Mouse (Mus musculus): ENCODE results near the gene Agpat3. TPM values are rescaled to one million over a fixed set of nuclear protein-coding genes. Genes with fewer than 3 reads are reported as not detected.

The Agpat3 gene
- polyA plus RNA-seq, 1 experiment from 2014 or later, result 277 TPM

DNA sequence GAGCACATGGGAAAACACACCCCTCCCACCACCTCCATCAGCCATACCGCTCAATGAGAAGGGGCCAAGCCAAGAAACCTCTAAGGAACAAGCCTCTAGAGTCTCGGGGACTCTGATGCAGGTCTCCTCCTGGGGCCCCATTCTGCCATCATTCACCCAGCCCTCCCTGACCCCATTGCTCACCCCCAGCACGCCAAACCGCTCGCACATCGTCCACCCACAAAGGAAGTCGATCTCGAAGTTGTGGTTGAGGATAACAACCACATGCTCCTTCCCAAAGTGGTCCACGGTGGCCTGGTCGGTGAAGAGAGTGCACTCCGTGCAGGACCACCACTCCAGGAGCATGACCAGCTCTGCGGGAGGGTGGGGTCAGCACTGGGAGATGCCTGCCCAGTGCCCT is 67.5 kb downstream of the Agpat3 start:
- Histone ChIP-seq H3K4me1 (replicated peaks; ENCODE audit: control insufficient read depth, insufficient read depth, low read length) (no peaks in the 10 kb centered on the region), H3K4me3 (ENCODE audit: low read depth, low read length) (no peak overlapping the region), H3K4me2 (replicated peaks; ENCODE audit: low read depth) (no peak overlapping the region), H3K27me3 (replicated peaks; ENCODE audit: control insufficient read depth, insufficient read depth, low read length) (no peaks in the 10 kb centered on the region), H3K27ac (ENCODE audit: low read depth, low read length) (no peak overlapping the region), H3K9me3 (ENCODE audit: control insufficient read depth) (no peaks in the 10 kb centered on the region), H3K9ac (ENCODE audit: low read depth, low read length) (no peak overlapping the region), H3K36me3 (ENCODE audit: control insufficient read depth, insufficient read depth) (peaks cover 82% of the 10 kb centered on the region)
- WGBS, result 93% methylated on average over 12 of the region's 12 CpGs
- ATAC-seq, result no peak
- TF ChIP-seq CTCF (IDR thresholded peaks at IDR 0.05; ENCODE audit: low read depth), result no peak

DNA sequence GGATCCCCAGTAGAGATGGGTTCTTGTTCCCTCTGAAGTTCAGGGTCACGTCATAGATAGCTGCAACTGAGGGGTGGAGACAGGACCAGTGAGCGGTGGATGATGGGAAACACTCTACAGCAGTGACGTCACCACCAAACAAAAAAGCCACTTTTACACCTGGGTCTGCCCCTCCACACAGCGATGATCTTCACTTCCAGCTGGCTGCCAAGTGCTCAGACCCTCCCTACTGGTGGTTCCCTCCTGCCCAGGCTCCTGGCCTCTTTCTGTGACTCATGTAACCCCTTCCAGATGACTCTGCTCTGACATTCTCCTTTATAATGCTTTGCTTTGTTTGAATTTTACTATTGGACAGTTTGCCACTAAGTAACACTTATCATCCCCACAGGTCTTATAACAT is 69.9 kb downstream of the Agpat3 start:
- Histone ChIP-seq H3K27ac (ENCODE audit: low read depth, low read length) (no peak overlapping the region), H3K4me3 (ENCODE audit: low read depth, low read length) (no peak overlapping the region), H3K4me1 (replicated peaks; ENCODE audit: control insufficient read depth, insufficient read depth, low read length) (no peaks in the 10 kb centered on the region), H3K36me3 (ENCODE audit: control insufficient read depth, insufficient read depth) (peaks cover 97% of the 10 kb centered on the region), H3K4me2 (replicated peaks; ENCODE audit: low read depth) (no peak overlapping the region), H3K9me3 (ENCODE audit: control insufficient read depth) (no peaks in the 10 kb centered on the region), H3K9ac (ENCODE audit: low read depth, low read length) (no peak overlapping the region), H3K27me3 (replicated peaks; ENCODE audit: control insufficient read depth, insufficient read depth, low read length) (no peaks in the 10 kb centered on the region)
- no peak for ATAC-seq
- no peak for TF ChIP-seq CTCF (IDR thresholded peaks at IDR 0.05; ENCODE audit: low read depth)
- WGBS, result 96% methylated on average over 4 of the region's 4 CpGs

DNA sequence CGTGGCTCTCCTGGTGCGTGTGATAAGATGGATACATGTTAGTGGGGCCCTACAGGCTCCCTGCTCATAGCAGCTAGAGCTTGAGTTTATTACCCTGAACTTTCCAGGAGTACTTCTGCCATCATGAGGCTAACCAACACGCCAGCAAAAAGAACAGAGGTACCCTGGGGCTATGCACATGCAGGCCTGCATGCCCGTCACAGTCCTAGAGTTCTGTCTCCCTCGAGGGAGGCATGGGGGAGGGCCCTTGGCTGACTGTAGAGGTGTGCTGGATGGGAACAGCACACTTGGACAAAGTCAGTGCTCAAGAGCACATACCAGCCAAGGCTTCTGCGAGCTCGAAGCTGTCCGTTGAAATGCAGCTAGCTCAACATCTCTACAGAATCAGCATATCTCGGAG is 71.8 kb downstream of the Agpat3 start:
- Histone ChIP-seq H3K9me3 (ENCODE audit: control insufficient read depth) (no peaks in the 10 kb centered on the region), H3K36me3 (ENCODE audit: control insufficient read depth, insufficient read depth) (peaks cover 96% of the 10 kb centered on the region), H3K4me1 (replicated peaks; ENCODE audit: control insufficient read depth, insufficient read depth, low read length) (no peaks in the 10 kb centered on the region), H3K4me3 (ENCODE audit: low read depth, low read length) (no peak overlapping the region), H3K9ac (ENCODE audit: low read depth, low read length) (no peak overlapping the region), H3K27ac (ENCODE audit: low read depth, low read length) (no peak overlapping the region), H3K4me2 (replicated peaks; ENCODE audit: low read depth) (no peak overlapping the region), H3K27me3 (replicated peaks; ENCODE audit: control insufficient read depth, insufficient read depth, low read length) (no peaks in the 10 kb centered on the region)
- TF ChIP-seq CTCF (IDR thresholded peaks at IDR 0.05; ENCODE audit: low read depth), result no peak
- 89% methylated on average over 9 of the region's 9 CpGs for WGBS
- ATAC-seq, result no peak

DNA sequence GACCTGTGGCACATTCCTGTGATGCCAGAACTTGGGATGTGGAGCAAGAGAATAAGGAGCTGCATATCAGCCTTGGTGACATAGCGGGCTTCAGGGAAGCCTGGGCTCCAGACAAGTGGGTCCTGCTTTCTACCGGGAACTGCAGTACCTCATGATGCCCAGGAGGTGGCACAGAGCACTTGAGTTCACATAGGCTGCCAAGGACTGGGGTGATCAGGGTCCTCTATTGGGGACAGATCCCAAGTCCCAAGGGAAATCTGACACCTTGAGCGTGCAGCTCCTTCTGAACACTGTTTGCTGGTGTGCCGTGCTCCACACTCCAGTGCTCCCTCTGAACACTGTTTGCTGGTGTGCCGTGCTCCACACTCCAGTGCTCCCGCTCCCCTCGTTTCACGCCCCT is 73.1 kb downstream of the Agpat3 start:
- Histone ChIP-seq H3K4me2 (replicated peaks; ENCODE audit: low read depth) (no peak overlapping the region), H3K36me3 (ENCODE audit: control insufficient read depth, insufficient read depth) (peaks cover 96% of the 10 kb centered on the region), H3K9me3 (ENCODE audit: control insufficient read depth) (no peaks in the 10 kb centered on the region), H3K27ac (ENCODE audit: low read depth, low read length) (no peak overlapping the region), H3K4me1 (replicated peaks; ENCODE audit: control insufficient read depth, insufficient read depth, low read length) (no peaks in the 10 kb centered on the region), H3K4me3 (ENCODE audit: low read depth, low read length) (no peak overlapping the region), H3K27me3 (replicated peaks; ENCODE audit: control insufficient read depth, insufficient read depth, low read length) (no peaks in the 10 kb centered on the region), H3K9ac (ENCODE audit: low read depth, low read length) (no peak overlapping the region)
- ATAC-seq, result no peak
- peak; percentile 91 for TF ChIP-seq CTCF (IDR thresholded peaks at IDR 0.05; ENCODE audit: low read depth)
- WGBS, result 54% methylated on average over 8 of the region's 8 CpGs

DNA sequence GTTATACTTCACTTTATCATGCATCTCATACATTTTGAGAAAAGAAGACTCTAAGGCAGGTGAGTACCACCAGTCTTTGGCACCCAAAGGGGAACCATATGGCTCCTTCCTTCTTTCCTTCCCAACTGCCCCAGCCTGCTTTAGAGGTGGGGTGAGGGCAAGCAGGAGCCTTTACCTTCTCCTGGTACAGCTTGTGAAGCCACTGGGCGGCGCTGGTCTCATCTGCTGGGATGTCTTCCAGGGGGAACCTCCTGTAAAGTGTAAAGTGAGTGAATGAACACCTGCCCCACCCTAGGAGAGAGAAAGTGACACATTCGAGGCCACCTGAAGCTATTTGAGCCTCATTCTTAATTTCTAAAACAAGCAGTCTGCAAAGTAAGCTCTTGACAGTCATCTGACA is 74.5 kb downstream of the Agpat3 start:
- no peak for ATAC-seq

DNA sequence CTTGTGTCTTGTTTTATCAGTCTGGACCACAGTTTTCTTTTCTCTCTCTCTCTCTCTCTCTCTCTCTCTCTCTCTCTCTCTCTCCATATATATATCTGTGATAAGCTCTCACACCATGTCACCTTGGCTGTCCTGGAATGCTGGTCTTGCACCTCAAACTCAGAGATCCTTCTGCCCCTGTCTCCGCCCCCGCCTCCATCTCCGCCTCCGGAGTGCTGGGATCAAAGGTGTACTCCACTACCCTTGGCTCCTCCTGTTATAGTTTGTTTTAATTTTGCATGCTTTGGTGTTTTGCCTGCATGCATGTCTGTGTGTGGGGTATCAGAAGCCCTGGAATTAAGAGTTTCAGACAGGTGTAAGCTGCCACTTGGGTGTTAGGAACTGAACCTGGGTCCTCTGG is 76.0 kb downstream of the Agpat3 start:
- peaks cover 96% of the 10 kb centered on the region for H3K36me3 ChIP-seq (ENCODE audit: control insufficient read depth, insufficient read depth)
- no peak for TF ChIP-seq CTCF (IDR thresholded peaks at IDR 0.05; ENCODE audit: low read depth)
- H3K9me3 ChIP-seq (ENCODE audit: control insufficient read depth), result no peaks in the 10 kb centered on the region
- H3K4me1 ChIP-seq (replicated peaks; ENCODE audit: control insufficient read depth, insufficient read depth, low read length), result no peaks in the 10 kb centered on the region
- no peak for ATAC-seq
- no peak overlapping the region for H3K4me3 ChIP-seq (ENCODE audit: low read depth, low read length)
- H3K4me2 ChIP-seq (replicated peaks; ENCODE audit: low read depth), result no peak overlapping the region
- H3K27ac ChIP-seq (ENCODE audit: low read depth, low read length), result no peak overlapping the region
- WGBS, result 65% methylated on average over 4 of the region's 4 CpGs
- H3K27me3 ChIP-seq (replicated peaks; ENCODE audit: control insufficient read depth, insufficient read depth, low read length), result no peaks in the 10 kb centered on the region
- no peak overlapping the region for H3K9ac ChIP-seq (ENCODE audit: low read depth, low read length)

More for the DNA sequence above, 74.5 kb downstream of the Agpat3 start:
- Histone ChIP-seq H3K9ac (ENCODE audit: low read depth, low read length) (no peak overlapping the region), H3K27ac (ENCODE audit: low read depth, low read length) (no peak overlapping the region), H3K36me3 (ENCODE audit: control insufficient read depth, insufficient read depth) (peaks cover 96% of the 10 kb centered on the region), H3K27me3 (replicated peaks; ENCODE audit: control insufficient read depth, insufficient read depth, low read length) (no peaks in the 10 kb centered on the region), H3K4me3 (ENCODE audit: low read depth, low read length) (no peak overlapping the region), H3K4me1 (replicated peaks; ENCODE audit: control insufficient read depth, insufficient read depth, low read length) (no peaks in the 10 kb centered on the region), H3K4me2 (replicated peaks; ENCODE audit: low read depth) (no peak overlapping the region), H3K9me3 (ENCODE audit: control insufficient read depth) (no peaks in the 10 kb centered on the region)
- WGBS, result 72% methylated on average over 3 of the region's 3 CpGs
- TF ChIP-seq CTCF (IDR thresholded peaks at IDR 0.05; ENCODE audit: low read depth), result peak; percentile 29; the same call in 1 of the 2 replicates

DNA sequence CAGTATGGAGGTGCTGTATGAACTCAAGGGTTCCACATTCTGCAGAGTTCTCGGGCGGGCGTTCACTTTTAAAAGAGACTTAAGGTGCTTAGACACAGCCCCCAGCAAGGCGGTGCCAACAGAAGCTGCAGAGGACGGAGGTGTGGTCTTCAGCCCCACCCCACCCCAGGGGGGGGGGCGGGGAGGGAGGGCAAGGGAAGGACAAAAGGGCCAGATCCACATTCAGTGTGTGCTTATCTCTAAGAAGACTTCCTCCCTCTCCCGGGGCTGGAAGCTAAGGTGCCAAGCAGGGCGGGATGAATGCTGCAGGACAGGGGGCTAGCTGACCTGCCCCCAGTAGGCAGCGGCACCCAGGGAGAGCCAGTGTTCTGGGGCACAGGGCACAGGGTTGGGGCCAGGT is 79.4 kb downstream of the Agpat3 start:
- Histone ChIP-seq H3K4me3 (ENCODE audit: low read depth, low read length) (no peak overlapping the region), H3K36me3 (ENCODE audit: control insufficient read depth, insufficient read depth) (peaks cover 70% of the 10 kb centered on the region), H3K4me1 (replicated peaks; ENCODE audit: control insufficient read depth, insufficient read depth, low read length) (no peaks in the 10 kb centered on the region), H3K9me3 (ENCODE audit: control insufficient read depth) (no peaks in the 10 kb centered on the region), H3K9ac (ENCODE audit: low read depth, low read length) (no peak overlapping the region), H3K27ac (ENCODE audit: low read depth, low read length) (no peak overlapping the region), H3K27me3 (replicated peaks; ENCODE audit: control insufficient read depth, insufficient read depth, low read length) (no peaks in the 10 kb centered on the region), H3K4me2 (replicated peaks; ENCODE audit: low read depth) (no peak overlapping the region)
- no peak for ATAC-seq
- TF ChIP-seq CTCF (IDR thresholded peaks at IDR 0.05; ENCODE audit: low read depth), result no peak
- 35% methylated on average over 8 of the region's 9 CpGs for WGBS

Data from intestine, postnatal 0 days (tissue).